Mouse (Mus musculus): ENCODE measurements at regions not wholly inside any gene's neighbourhood (a gene's known extent, or its start where the extent isn't known, plus 50 kb on each side); places are given as distances from the start of the nearest gene placed in this dataset.

DNA sequence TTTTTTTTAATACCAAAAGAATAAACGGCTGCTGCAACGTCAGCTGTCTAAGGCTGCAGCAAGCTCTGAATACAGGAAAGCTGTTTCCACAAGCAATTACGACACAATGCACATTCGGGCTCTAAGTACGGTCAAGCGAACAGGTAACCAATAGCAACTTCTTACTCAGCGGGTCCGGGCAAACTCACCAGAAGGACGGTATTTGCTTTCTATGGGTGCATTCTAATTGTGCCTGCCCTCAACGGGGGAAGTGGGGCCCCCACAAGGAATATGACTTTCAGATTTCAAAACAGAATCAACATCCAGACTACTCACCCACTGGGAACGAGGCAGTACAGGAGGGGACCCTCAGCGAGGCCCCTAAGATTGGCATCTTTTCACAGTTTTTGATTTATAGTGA is 280.1 kb upstream of the Sash1 start:
- DNase-seq (ENCODE audit: low spot score): peak; percentile 54

GRCm38 (mm10) chr10:9165598-9165997 is 279.7 kb upstream of the Sash1 start:
- no peak for DNase-seq (ENCODE audit: low spot score)

DNA sequence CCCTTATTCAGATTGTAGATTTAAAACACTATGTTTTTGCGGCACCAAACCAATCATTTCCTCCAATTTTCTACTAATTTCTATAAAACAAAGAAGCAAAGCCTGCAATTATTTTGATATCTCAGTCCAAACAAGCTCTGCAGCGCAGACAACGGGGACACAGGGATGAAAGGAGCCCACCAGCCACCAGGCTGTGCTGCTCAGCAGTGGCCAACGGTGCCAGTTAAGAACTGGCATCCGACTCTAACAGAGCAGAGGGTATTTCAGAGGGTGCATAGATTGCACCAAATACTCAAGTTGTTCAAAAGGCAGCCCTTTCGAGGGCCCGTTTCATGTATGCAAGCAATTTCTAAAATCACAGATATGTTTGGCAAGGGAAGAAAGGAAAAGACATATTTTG is 278.5 kb upstream of the Sash1 start:
- no peak for DNase-seq (ENCODE audit: low spot score)

DNA sequence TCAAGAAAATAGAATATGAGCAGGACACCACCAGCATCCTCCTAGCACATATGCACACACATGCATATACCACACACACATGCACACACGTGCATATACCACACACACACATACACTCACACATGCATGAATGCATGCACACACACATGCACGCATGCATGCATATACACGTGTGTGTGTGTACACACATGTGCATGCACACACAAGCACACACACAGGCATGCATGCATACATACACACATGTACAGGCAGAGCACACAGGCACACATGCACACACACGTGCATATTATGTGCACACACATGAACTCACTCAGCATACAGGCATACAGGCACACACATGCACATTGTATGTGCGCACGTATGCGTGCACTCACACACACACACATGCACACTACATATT is 275.7 kb upstream of the Sash1 start:
- DNase-seq (ENCODE audit: low spot score): no peak

GRCm38 (mm10) chr10:9157299-9158215 is 271.7 kb upstream of the Sash1 start:
- DNase-seq (ENCODE audit: low spot score): peak; percentile 17

DNA sequence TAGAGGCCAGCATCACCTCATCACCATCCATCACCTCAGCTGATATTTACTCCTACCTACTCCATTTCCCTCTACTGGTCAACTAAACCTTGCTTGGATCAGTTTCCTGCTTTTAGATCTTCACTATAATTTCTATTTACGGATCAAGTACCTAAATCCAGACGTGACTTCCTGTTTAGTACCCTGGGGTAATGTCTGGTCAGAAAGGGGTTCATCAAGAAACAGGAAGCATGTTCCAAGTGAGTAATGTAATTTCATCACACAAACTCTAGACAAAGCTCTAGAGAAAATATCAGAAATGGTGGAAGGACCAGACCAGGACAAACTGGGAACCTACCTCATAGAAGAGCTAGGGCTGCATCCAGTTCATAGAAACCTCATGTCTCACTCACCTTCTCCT is 250.2 kb upstream of the Sash1 start:
- no peak for DNase-seq (ENCODE audit: low spot score)

DNA sequence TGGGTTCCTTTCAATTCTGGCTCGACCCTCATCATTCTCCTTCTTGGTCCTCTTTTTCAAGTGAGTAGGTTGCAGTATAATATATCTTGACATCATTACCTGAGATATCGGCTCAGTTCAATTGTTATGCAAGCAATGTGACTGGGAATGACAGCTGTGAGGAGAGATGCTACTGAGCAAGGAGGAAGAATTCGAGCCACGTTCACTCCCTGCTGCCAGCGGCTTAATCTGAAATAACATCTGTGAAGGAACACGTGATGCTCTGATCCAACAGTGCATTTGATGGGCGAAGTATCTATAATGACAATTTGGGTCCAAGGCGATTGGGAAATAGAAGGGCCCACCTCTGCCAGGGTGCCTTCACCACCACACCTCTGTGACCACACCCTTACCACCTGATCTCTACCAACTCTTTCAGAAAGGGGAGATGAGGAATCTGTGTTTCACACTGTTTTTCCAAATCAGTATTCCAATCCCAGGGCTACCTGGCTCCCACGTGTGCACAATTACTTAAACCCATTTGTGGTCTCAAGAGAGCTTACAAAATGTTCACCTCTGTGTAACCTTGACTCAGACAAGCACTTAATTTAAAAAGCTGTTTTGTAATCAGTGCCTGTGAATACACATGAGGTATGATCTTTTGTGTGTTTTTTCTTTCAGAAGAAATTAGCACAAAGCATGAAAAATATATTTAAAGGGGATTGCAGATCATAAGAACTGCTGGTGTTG is 248.6 kb upstream of the Sash1 start:
- DNase-seq (ENCODE audit: low spot score): no peak

DNA sequence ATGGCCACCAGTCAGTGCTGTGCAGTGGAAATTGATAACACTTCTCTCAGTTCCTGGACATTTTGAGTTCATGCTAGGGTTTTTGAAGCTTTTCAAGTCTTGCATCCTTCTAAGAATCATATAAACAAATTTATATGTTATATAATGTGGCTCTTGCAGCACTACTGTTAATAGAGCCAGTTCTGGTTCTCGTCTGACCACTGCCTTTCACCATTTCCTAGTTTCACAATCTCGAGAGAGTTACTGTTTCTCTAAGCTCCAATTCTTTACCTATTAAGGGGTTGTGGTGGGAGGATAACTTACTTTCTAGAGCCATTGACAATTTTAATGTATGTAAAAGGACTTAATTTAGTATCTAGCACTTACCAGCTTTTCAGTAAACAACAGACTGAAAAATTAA is 244.2 kb upstream of the Sash1 start:
- DNase-seq (ENCODE audit: low spot score): no peak

DNA sequence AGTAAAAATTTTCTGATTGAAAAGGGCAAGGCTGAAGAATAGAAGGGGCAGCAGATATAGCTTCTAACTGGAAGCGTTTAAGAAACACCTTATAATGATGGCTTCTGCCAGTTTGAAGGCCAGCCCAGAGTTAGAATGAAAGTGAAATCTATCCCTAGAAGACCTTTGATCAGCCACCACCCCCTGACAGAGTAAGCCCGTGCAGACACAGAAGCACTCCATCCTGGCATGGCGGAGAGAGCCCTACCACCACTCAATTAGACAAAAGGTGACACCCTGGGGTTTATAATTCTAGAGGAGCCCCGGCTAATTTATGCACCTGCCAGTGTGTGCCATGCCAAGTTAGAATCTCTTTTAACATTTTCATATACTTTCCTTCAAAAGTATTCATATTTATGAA is 233.4 kb upstream of the Sash1 start:
- no peak for DNase-seq (ENCODE audit: low spot score)

DNA sequence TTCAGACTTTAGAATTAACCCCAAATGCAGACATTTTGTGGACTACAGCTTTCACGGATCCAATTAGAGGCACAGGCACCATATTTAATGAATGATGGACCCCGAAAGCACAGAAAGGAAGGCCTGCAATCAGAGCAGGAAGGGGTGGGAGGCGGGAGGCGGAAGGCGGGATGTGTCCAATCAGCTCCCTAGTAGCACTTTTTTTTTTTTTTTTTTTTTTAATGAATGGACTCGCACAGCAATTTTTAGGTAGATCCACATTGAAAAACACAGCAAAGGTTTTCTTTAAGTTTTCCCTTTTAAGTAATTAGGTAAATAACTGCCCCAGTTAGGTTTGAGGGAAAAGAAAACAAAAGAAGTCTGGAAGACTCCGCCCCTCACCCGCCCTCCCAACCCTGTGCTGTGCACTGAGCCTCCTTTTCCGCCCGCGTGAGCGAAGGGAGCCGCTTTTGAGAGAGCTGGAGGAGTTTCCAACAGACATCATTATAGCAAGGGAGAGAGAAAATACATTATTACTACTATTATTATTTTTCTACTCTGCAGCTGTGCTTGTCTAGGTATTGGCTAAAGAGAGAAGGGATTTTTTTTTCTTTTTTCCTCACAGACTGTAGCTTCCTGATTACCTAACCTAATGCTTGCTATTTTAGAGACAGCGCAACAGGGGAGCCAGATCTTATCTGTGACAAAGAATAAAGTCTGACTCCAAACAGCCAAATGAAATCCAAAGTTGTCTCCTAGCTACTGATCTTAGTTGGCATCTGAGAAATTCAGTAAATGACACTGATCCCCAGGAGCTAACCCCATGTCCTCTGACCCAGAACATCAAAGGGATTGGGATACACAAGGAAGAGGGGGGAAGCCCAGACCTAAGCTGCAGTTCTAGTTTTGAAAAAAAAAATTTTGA is 232.0 kb upstream of the Sash1 start:
- DNase-seq (ENCODE audit: low spot score): peak; percentile 30

GRCm38 (mm10) chr10:9117134-9117533 is 231.3 kb upstream of the Sash1 start:
- DNase-seq (ENCODE audit: low spot score): no peak

- DNase-seq (ENCODE audit: low spot score): no peak
Measured at GRCm38 (mm10) chr10:9113706-9114105, 227.8 kb upstream of the Sash1 start.

GRCm38 (mm10) chr10:9111051-9111450 is 225.2 kb upstream of the Sash1 start:
- no peak for DNase-seq (ENCODE audit: low spot score)

- DNase-seq (ENCODE audit: low spot score): no peak
Measured at GRCm38 (mm10) chr10:9096207-9096606, 210.3 kb upstream of the Sash1 start.

DNA sequence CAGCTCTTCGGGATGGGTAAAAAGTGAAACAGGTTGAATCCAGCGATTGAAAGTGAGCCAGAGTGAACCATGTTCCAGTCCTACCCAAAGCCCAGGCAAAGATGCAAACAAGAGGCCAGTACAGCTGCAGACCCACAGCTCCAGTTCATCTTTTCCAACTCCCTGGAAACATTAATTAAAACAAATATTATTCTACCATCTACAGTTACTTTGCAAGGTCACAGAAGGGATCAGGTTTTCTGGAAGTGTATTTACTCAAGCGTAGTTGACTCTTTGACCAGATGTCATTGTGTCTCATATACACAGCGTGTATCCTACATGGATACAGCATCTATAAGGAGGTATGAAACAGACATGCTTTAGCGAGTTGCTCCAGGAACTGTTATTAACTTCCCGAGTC is 209.3 kb upstream of the Sash1 start:
- DNase-seq (ENCODE audit: low spot score): no peak

GRCm38 (mm10) chr10:9092237-9092885 is 206.5 kb upstream of the Sash1 start:
- DNase-seq (ENCODE audit: low spot score): no peak

DNA sequence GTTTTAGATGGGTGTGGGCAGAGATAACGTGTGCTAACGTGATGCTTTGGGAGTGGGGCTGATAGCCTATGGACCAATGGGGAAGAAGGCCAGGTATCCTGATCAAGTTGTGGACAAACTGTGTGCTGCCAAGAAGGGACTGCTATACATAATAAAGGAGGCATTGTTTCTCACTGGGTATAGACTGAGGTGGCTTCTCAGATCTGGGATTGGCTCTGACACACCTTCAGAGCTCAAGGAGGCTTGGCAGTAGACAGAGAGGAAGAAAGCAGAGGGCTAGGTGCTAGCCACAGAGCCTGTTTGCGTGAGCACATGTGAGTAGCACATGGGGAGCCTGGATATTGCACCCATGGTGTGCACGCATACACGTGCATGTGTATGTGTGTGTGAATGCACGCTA is 205.1 kb upstream of the Sash1 start:
- DNase-seq (ENCODE audit: low spot score): no peak

GRCm38 (mm10) chr10:9087871-9088270 is 202.0 kb upstream of the Sash1 start:
- no peak for DNase-seq (ENCODE audit: low spot score)

DNA sequence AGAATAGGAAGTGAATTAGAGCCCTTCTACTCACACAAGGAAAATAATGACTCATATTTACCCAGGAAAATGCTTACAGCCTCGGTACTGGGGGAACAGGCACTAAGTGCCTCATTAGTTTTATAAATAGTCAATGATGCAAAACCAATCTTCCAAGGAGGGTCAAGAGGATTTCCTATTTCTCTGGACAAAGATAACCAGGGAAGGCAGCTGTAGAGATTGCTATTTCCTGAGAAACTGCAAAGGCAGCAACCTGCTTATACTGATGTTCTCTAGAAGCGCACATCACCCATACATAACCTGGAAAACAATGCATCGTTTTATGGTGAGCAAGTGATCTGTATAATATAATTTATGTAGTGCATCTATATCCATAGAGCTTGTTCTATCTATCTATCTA is 201.3 kb upstream of the Sash1 start:
- no peak for DNase-seq (ENCODE audit: low spot score)

- DNase-seq (ENCODE audit: low spot score): no peak
Measured at GRCm38 (mm10) chr10:9086666-9087065, 200.8 kb upstream of the Sash1 start.

DNA sequence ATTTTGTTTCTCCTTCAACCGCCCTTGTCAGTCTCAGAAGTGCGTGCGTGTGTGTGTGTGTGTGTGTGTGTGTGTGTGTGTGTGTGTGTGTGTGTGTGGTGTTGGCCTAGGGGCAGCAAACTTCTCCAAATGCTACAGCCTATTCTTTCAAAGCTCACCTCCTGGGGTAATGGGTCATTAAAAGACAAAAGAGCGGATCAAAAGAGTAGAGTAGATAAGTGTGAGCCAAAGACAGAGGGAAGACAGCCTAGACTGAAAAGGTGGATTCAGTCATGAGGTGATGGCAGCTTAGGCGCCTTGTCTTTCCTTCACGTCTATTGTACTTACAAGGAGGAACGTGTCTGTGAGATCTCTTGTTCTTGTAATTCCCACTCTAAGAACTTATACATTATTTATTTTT is 199.6 kb upstream of the Sash1 start:
- no peak for DNase-seq (ENCODE audit: low spot score)

- DNase-seq (ENCODE audit: low spot score): no peak
Measured at GRCm38 (mm10) chr10:9074916-9075315, 189.0 kb upstream of the Sash1 start.

Data from retina, embryonic 14.5 days (tissue).